Mouse (Mus musculus) liver, postnatal 0 days (tissue): ENCODE measurements around the gene Dph5. TPM values are rescaled to one million over a fixed set of nuclear protein-coding genes. Genes with fewer than 3 reads are reported as not detected.
"Not testable (repeated sequence)": the region's sequence is repeated elsewhere in the genome, so short reads cannot be mapped to it uniquely, and the experiment has no call there.

Source experiments
- ATAC-seq: fragments of 200-750 bp; cut with Nextera tagmentation; 2 replicates; pipeline ENCODE4 v1.8.0; 2017; ENCODE audit warnings: mild to moderate bottlenecking, moderate library complexity
- DNase-seq: peaks from one replicate; pipeline ENCODE4 v3.0.0-alpha.2; 2016
- H3K27ac ChIP-seq: fragments of 300-500 bp; sonication (generic); 2 replicates; pipeline ENCODE4 v1.5.1; 2014; ENCODE audit warnings: antibody characterized with exemption, moderate library complexity, mild to moderate bottlenecking, low read depth
- H3K27me3 ChIP-seq: fragments of 300-500 bp; sonication (generic); 2 replicates; pipeline ENCODE4 v1.6.1; 2014; ENCODE audit warnings: low read length, control low read depth, mixed read lengths; ENCODE audit not compliant: insufficient read depth
- H3K36me3 ChIP-seq: fragments of 300-500 bp; sonication (generic); replicated peaks from 2 replicates; pipeline ENCODE4 v1.6.1; 2014; ENCODE audit warnings: mild to moderate bottlenecking, control low read depth, low read length, moderate library complexity, mixed read lengths; ENCODE audit not compliant: insufficient read depth
- H3K4me1 ChIP-seq: fragments of 300-500 bp; sonication (generic); 2 replicates; pipeline ENCODE4 v1.6.1; 2014; ENCODE audit warnings: antibody characterized with exemption, mild to moderate bottlenecking, control low read depth; ENCODE audit not compliant: insufficient read depth
- H3K4me2 ChIP-seq: fragments of 300-500 bp; sonication (generic); 2 replicates; pipeline ENCODE4 v1.6.1; 2014; ENCODE audit warnings: low read depth, mild to moderate bottlenecking, low read length, moderate library complexity, mixed read lengths
- H3K4me3 ChIP-seq: fragments of 300-500 bp; sonication (generic); 2 replicates; pipeline ENCODE4 v1.5.1; 2014; ENCODE audit warnings: low read depth, low read length
- H3K9ac ChIP-seq: fragments of 300-500 bp; sonication (generic); replicated peaks from 2 replicates; pipeline ENCODE4 v1.6.1; 2014; ENCODE audit warnings: mild to moderate bottlenecking, moderate library complexity
- H3K9me3 ChIP-seq: fragments of 300-500 bp; sonication (generic); 2 replicates; pipeline ENCODE4 v1.6.1; 2016; ENCODE audit warnings: mild to moderate bottlenecking, control low read depth, low read length, mixed read lengths
- CTCF ChIP-seq: sonication (generic); IDR thresholded peaks from 2 replicates; pipeline ENCODE4 v1.5.1; 2016; ENCODE audit warnings: antibody characterized with exemption, low read depth
- EP300 ChIP-seq: IDR thresholded peaks from 2 replicates; pipeline ENCODE4 v1.6.1; 2016; ENCODE audit warnings: antibody characterized with exemption, low read depth, mild to moderate bottlenecking
- whole genome bisulfite sequencing: fragments of 180-500 bp; shearing (Covaris S2); extraction: QIAGEN DNeasy Blood & Tissue Kit; methylation state at CpG from one replicate; pipeline ENCODE4 v1.1.7; 2014; ENCODE audit not compliant: insufficient replicate concordance; 5-methylcytosine and 5-hydroxymethylcytosine counted together
- polyA plus RNA-seq: library from polyadenylated mRNA; unstranded; fragments of >200 nt; fragmentation: Nextera tagmentation; extraction: Ambion mirVana; gene quantifications from 2 replicates; pipeline ENCODE4 v1.2.1, GENCODE M21; 2015

Dph5 gene
- polyA plus RNA-seq, 1 experiment from 2014 or later, result 16.2 TPM

- Histone ChIP-seq H3K9ac (no peak overlapping the region), H3K4me2 (no peak overlapping the region), H3K4me3 (no peak overlapping the region), H3K36me3 (peaks cover 11% of the 10 kb centered on the region), H3K4me1 (peaks cover 4% of the 10 kb centered on the region; the same call in 1 of the 2 replicates), H3K27ac (no peak overlapping the region), H3K9me3 (no peaks in the 10 kb centered on the region), H3K27me3 (no peaks in the 10 kb centered on the region)
- WGBS, result 91% methylated on average over 4 of the region's 4 CpGs
- TF ChIP-seq EP300, result no peak
- TF ChIP-seq CTCF, result no peak
- ATAC-seq (no peak), DNase-seq (no peak)
Observed at GRCm38 (mm10) chr3:115905567-115905966, 17.9 kb downstream of the Dph5 start.

- not testable (repeated sequence) for ATAC-seq, H3K27ac ChIP-seq, H3K4me3 ChIP-seq, H3K9me3 ChIP-seq, H3K36me3 ChIP-seq, H3K27me3 ChIP-seq, H3K4me1 ChIP-seq, H3K9ac ChIP-seq, DNase-seq, H3K4me2 ChIP-seq
- 90% methylated on average over 10 of the region's 11 CpGs for WGBS
Observed at GRCm38 (mm10) chr3:115907406-115907805, 19.8 kb downstream of the Dph5 start.

GRCm38 (mm10) chr3:115924401-115925190 is 37.0 kb downstream of the Dph5 start:
- Histone ChIP-seq H3K4me3 (no peak overlapping the region), H3K27me3 (no peaks in the 10 kb centered on the region), H3K36me3 (peaks cover 22% of the 10 kb centered on the region), H3K9me3 (no peaks in the 10 kb centered on the region), H3K4me2 (no peak overlapping the region), H3K27ac (no peak overlapping the region), H3K9ac (no peak overlapping the region), H3K4me1 (no peaks in the 10 kb centered on the region; the same call in 1 of the 2 replicates)
- peak; percentile 47 for ATAC-seq
- DNase-seq, result no peak
- 59% methylated on average over 4 of the region's 4 CpGs for WGBS
- no peak for TF ChIP-seq EP300
- TF ChIP-seq CTCF, result no peak

GRCm38 (mm10) chr3:115926531-115926930 is 38.9 kb downstream of the Dph5 start:
- no peak overlapping the region for H3K9ac ChIP-seq
- peaks cover 22% of the 10 kb centered on the region for H3K36me3 ChIP-seq
- H3K4me3 ChIP-seq, result no peak overlapping the region
- TF ChIP-seq CTCF, result no peak
- TF ChIP-seq EP300, result no peak
- H3K27me3 ChIP-seq, result no peaks in the 10 kb centered on the region
- no peak overlapping the region for H3K4me2 ChIP-seq
- no peak overlapping the region for H3K27ac ChIP-seq
- DNase-seq (no peak), ATAC-seq (no peak)
- no peaks in the 10 kb centered on the region; the same call in 1 of the 2 replicates for H3K4me1 ChIP-seq
- 81% methylated on average over 8 of the region's 8 CpGs for WGBS
- H3K9me3 ChIP-seq, result no peaks in the 10 kb centered on the region

- Histone ChIP-seq H3K4me2 (no peak overlapping the region), H3K27me3 (no peaks in the 10 kb centered on the region), H3K27ac (no peak overlapping the region), H3K36me3 (peaks cover 15% of the 10 kb centered on the region), H3K9ac (no peak overlapping the region), H3K9me3 (no peaks in the 10 kb centered on the region), H3K4me1 (no peaks in the 10 kb centered on the region), H3K4me3 (no peak overlapping the region)
- no peak for TF ChIP-seq EP300
- TF ChIP-seq CTCF, result no peak
- ATAC-seq (no peak), DNase-seq (no peak)
- 84% methylated on average over 6 of the region's 6 CpGs for WGBS
Observed at GRCm38 (mm10) chr3:115931701-115932100, 44.1 kb downstream of the Dph5 start.

- H3K27me3 ChIP-seq, result no peaks in the 10 kb centered on the region
- TF ChIP-seq EP300 (no peak), CTCF (no peak)
- H3K27ac ChIP-seq, result no peak overlapping the region
- H3K4me1 ChIP-seq, result no peaks in the 10 kb centered on the region
- no peak for DNase-seq
- no peak overlapping the region for H3K4me2 ChIP-seq
- no peak overlapping the region for H3K9ac ChIP-seq
- no peaks in the 10 kb centered on the region for H3K9me3 ChIP-seq
- ATAC-seq, result no peak
- H3K4me3 ChIP-seq, result no peak overlapping the region
- peaks cover 5% of the 10 kb centered on the region for H3K36me3 ChIP-seq
- 82% methylated on average over 18 of the region's 18 CpGs for WGBS
Observed at GRCm38 (mm10) chr3:115933293-115934186, 45.9 kb downstream of the Dph5 start.
